Mouse (Mus musculus) CH12.LX (cell line): ENCODE results near the gene Gnai2.

Source experiments
- BHLHE40 ChIP-seq: IDR thresholded peaks from 2 replicates; pipeline ENCODE4 v1.6.1; 2011; ENCODE audit warnings: mild to moderate bottlenecking, low read depth, low read length, improper control_type of control experiment
- CTCF ChIP-seq, 2 experiments: IDR thresholded peaks in 1 of 2; conservative IDR thresholded peaks in 1 of 2; 2 replicates each; pipeline ENCODE4 v1.5.1; 2011 to 2012; ENCODE audit warnings: low read depth in 2 of 2, low read length in 2 of 2, improper control_type of control experiment in 1 of 2, inconsistent platforms in 1 of 2, mild to moderate bottlenecking in 1 of 2, moderate library complexity in 1 of 2
- EP300 ChIP-seq: IDR thresholded peaks from 2 replicates; pipeline ENCODE4 v1.6.1; 2011; ENCODE audit warnings: low read length, improper control_type of control experiment
- JUND ChIP-seq: conservative IDR thresholded peaks from 2 replicates; pipeline ENCODE4 v1.6.1; 2011; ENCODE audit warnings: low read depth, low read length, improper control_type of control experiment
- KAT2A ChIP-seq: IDR thresholded peaks from 2 replicates; pipeline ENCODE4 v1.6.1; 2012; ENCODE audit warnings: low read length, improper control_type of control experiment, inconsistent platforms; ENCODE audit not compliant: insufficient replicate concordance
- MAX ChIP-seq: IDR thresholded peaks from 2 replicates; pipeline ENCODE4 v1.6.1; 2011; ENCODE audit warnings: low read length, improper control_type of control experiment
- NELFE ChIP-seq: IDR thresholded peaks from 2 replicates; pipeline ENCODE4 v1.6.1; 2011; ENCODE audit warnings: low read depth, low read length, improper control_type of control experiment
- RCOR1 ChIP-seq: conservative IDR thresholded peaks from 2 replicates; pipeline ENCODE4 v1.6.1; 2012; ENCODE audit warnings: low read depth, mild to moderate bottlenecking, inconsistent platforms, low read length, improper control_type of control experiment
- TCF12 ChIP-seq: IDR thresholded peaks from 2 replicates; pipeline ENCODE4 v1.6.1; 2014; ENCODE audit warnings: low read depth, mild to moderate bottlenecking, inconsistent platforms, low read length, improper control_type of control experiment

- TF ChIP-seq RCOR1: no peak
- TF ChIP-seq TCF12: no peak
- TF ChIP-seq CTCF (conservative IDR thresholded peaks at IDR 0.05 in 1 of 2, IDR thresholded peaks at IDR 0.05 in 1 of 2; ENCODE audit: low read depth in 2 of 2, low read length in 2 of 2): no peak
- no peak for TF ChIP-seq EP300
- no peak for TF ChIP-seq KAT2A
- TF ChIP-seq NELFE: no peak
- TF ChIP-seq BHLHE40: peak; percentile 99
- no peak for TF ChIP-seq JUND
- peak; percentile 95 for TF ChIP-seq MAX
Observed at GRCm38 (mm10) chr9:107587833-107588639, 47.1 kb downstream of the Gnai2 start.
